Mouse (Mus musculus): ENCODE results near the gene Pptc7. TPM values are rescaled to one million over a fixed set of nuclear protein-coding genes. Genes with fewer than 3 reads are reported as not detected.
A peak's percentile ranks its signal among the peaks of the same experiment; 100 is the strongest.

Gene Pptc7
- total RNA-seq, 2 experiments from 2014 or later = 112 to 135 TPM

GRCm38 (mm10) chr5:122265942-122266341 lies 18.2 kb upstream of the Pptc7 start:
- no peak for DNase-seq

GRCm38 (mm10) chr5:122267136-122267535 lies 17.0 kb upstream of the Pptc7 start:
- DNase-seq = peak in 1 of 2 experiments; percentile 6

- DNase-seq = peak; percentile 76 to 93
Measured at GRCm38 (mm10) chr5:122267899-122268298, 16.3 kb upstream of the Pptc7 start.

GRCm38 (mm10) chr5:122268858-122269604 lies 15.1 kb upstream of the Pptc7 start:
- no peak for DNase-seq

- no peak for DNase-seq
Measured at GRCm38 (mm10) chr5:122272821-122273220, 11.3 kb upstream of the Pptc7 start.

- DNase-seq = peak; percentile 22 to 59
Measured at GRCm38 (mm10) chr5:122274785-122275184, 9.4 kb upstream of the Pptc7 start.

GRCm38 (mm10) chr5:122278946-122279345 lies 5.2 kb upstream of the Pptc7 start:
- no peak for DNase-seq

GRCm38 (mm10) chr5:122279799-122280421 lies 4.3 kb upstream of the Pptc7 start:
- no peak for DNase-seq

GRCm38 (mm10) chr5:122280422-122280826 lies 3.7 kb upstream of the Pptc7 start:
- DNase-seq = no peak

GRCm38 (mm10) chr5:122280827-122281462 lies 3.2 kb upstream of the Pptc7 start:
- DNase-seq = peak; percentile 55 to 61

GRCm38 (mm10) chr5:122283828-122284182 lies 360 bp upstream of the Pptc7 start:
- DNase-seq = no peak

- DNase-seq = peak; percentile 66 to 68
Measured at GRCm38 (mm10) chr5:122285029-122285766, 1.0 kb downstream of the Pptc7 start.

- peak in 1 of 2 experiments; percentile 29 for DNase-seq
Measured at GRCm38 (mm10) chr5:122285767-122286150, 1.6 kb downstream of the Pptc7 start.

- DNase-seq = peak in 1 of 2 experiments; percentile 28
Measured at GRCm38 (mm10) chr5:122286191-122286590, 2.0 kb downstream of the Pptc7 start.

- peak in 1 of 2 experiments; percentile 16 for DNase-seq
Measured at GRCm38 (mm10) chr5:122287026-122287425, 2.9 kb downstream of the Pptc7 start.

- peak; percentile 59 to 74 for DNase-seq
Measured at GRCm38 (mm10) chr5:122288147-122288811, 4.1 kb downstream of the Pptc7 start.

- DNase-seq = no peak
Measured at GRCm38 (mm10) chr5:122291149-122291548, 7.0 kb downstream of the Pptc7 start.

GRCm38 (mm10) chr5:122291553-122292339 lies 7.6 kb downstream of the Pptc7 start:
- DNase-seq = peak; percentile 42 to 47

- peak in 1 of 2 experiments; percentile 29 for DNase-seq
Measured at GRCm38 (mm10) chr5:122293131-122293530, 9.0 kb downstream of the Pptc7 start.

- DNase-seq = no peak
Measured at GRCm38 (mm10) chr5:122294219-122294735, 10.1 kb downstream of the Pptc7 start.

Data from heart, adult 18-20 months (tissue).